Mouse (Mus musculus) liver, embryonic 11.5 days (tissue): ENCODE measurements around the gene Ccdc102a. TPM values are rescaled to one million over a fixed set of nuclear protein-coding genes. Genes with fewer than 3 reads are reported as not detected.

Experiments
- ATAC-seq: fragments of 200-750 bp; cut with Nextera tagmentation; replicated peaks from 2 replicates; pipeline ENCODE4 v1.8.0; 2017; ENCODE audit warnings: moderate number of reproducible peaks, mild to moderate bottlenecking, moderate TSS enrichment, moderate library complexity; ENCODE audit not compliant: low FRiP score
- DNase-seq: peaks from one replicate; pipeline ENCODE4 v3.0.0-alpha.2; 2017; ENCODE audit warnings: low spot score
- H3K27ac ChIP-seq: fragments of 300-500 bp; sonication (generic); 2 replicates; pipeline ENCODE4 v1.5.1; 2014; ENCODE audit warnings: mild to moderate bottlenecking, low read depth, low read length, control low read depth
- H3K27me3 ChIP-seq: fragments of 300-500 bp; sonication (generic); replicated peaks from 2 replicates; pipeline ENCODE4 v1.6.1; 2014; ENCODE audit warnings: low read length, mixed read lengths; ENCODE audit not compliant: control insufficient read depth, insufficient read depth
- H3K36me3 ChIP-seq: fragments of 300-500 bp; sonication (generic); 2 replicates; pipeline ENCODE4 v1.6.1; 2014; ENCODE audit warnings: mild to moderate bottlenecking, low read length, moderate library complexity, mixed read lengths; ENCODE audit not compliant: control insufficient read depth, insufficient read depth
- H3K4me1 ChIP-seq: fragments of 300-500 bp; sonication (generic); replicated peaks from 2 replicates; pipeline ENCODE4 v1.6.1; 2014; ENCODE audit warnings: low read length, mixed read lengths; ENCODE audit not compliant: control insufficient read depth, insufficient read depth
- H3K4me2 ChIP-seq: fragments of 300-500 bp; sonication (generic); 2 replicates; pipeline ENCODE4 v1.6.1; 2014; ENCODE audit warnings: mild to moderate bottlenecking, control low read depth, moderate library complexity
- H3K4me3 ChIP-seq: fragments of 300-500 bp; sonication (generic); 2 replicates; pipeline ENCODE4 v1.5.1; 2014; ENCODE audit warnings: low read depth, low read length, control low read depth
- H3K9ac ChIP-seq: fragments of 300-500 bp; sonication (generic); 2 replicates; pipeline ENCODE4 v1.6.1; 2014; ENCODE audit warnings: low read depth, low read length, control low read depth
- H3K9me3 ChIP-seq: fragments of 300-500 bp; sonication (generic); 2 replicates; pipeline ENCODE4 v1.6.1; 2016; ENCODE audit warnings: low read length, inconsistent platforms, mixed read lengths; ENCODE audit not compliant: control insufficient read depth
- WGBS: fragments of 180-500 bp; shearing (Covaris S2); extraction: QIAGEN DNeasy Blood & Tissue Kit; methylation state at CpG from one replicate; pipeline ENCODE4 v1.1.7; 2014; 5-methylcytosine and 5-hydroxymethylcytosine counted together
- polyA plus RNA-seq: library from polyadenylated mRNA; unstranded; fragments of >200 nt; fragmentation: Nextera tagmentation; extraction: Ambion mirVana; gene quantifications from 2 replicates; pipeline ENCODE4 v1.2.1, GENCODE M21; 2014

Gene Ccdc102a
- polyA plus RNA-seq, 1 experiment from 2014 or later: 17.6 TPM

GRCm38 (mm10) chr8:94954368-94954737 lies 36.5 kb upstream of the Ccdc102a start:
- peak overlapping the region; percentile 78; the same call in 1 of the 2 replicates for H3K27ac ChIP-seq
- WGBS: 79% methylated on average over 7 of the region's 7 CpGs
- H3K4me1 ChIP-seq: peaks cover 19% of the 10 kb centered on the region
- DNase-seq: no peak
- ATAC-seq: no peak
- no peaks in the 10 kb centered on the region for H3K9me3 ChIP-seq
- H3K27me3 ChIP-seq: no peaks in the 10 kb centered on the region
- H3K4me2 ChIP-seq: peak overlapping the region; percentile 51; the same call in 1 of the 2 replicates
- H3K4me3 ChIP-seq: no peak overlapping the region
- H3K9ac ChIP-seq: peak overlapping the region; percentile 25; the same call in 1 of the 2 replicates
- H3K36me3 ChIP-seq: no peaks in the 10 kb centered on the region

- no peak for DNase-seq
- H3K4me3 ChIP-seq: no peak overlapping the region
- peaks cover 19% of the 10 kb centered on the region for H3K4me1 ChIP-seq
- peak overlapping the region; percentile 8; the same call in 1 of the 2 replicates for H3K4me2 ChIP-seq
- peak; percentile 25; the same call in 1 of the 2 replicates for ATAC-seq
- no peaks in the 10 kb centered on the region for H3K36me3 ChIP-seq
- no peaks in the 10 kb centered on the region for H3K27me3 ChIP-seq
- H3K9ac ChIP-seq: peak overlapping the region; percentile 25; the same call in 1 of the 2 replicates
- peak overlapping the region; percentile 78; the same call in 1 of the 2 replicates for H3K27ac ChIP-seq
- 49% methylated on average over 7 of the region's 7 CpGs for WGBS
- no peaks in the 10 kb centered on the region for H3K9me3 ChIP-seq
Observed at GRCm38 (mm10) chr8:94953624-94954367, 35.9 kb upstream of the Ccdc102a start.

- ATAC-seq (no peak), DNase-seq (no peak)
- Histone ChIP-seq H3K4me3 (no peak overlapping the region), H3K27ac (no peak overlapping the region), H3K4me1 (peaks cover 19% of the 10 kb centered on the region), H3K27me3 (no peaks in the 10 kb centered on the region), H3K4me2 (no peak overlapping the region), H3K9me3 (no peaks in the 10 kb centered on the region), H3K9ac (no peak overlapping the region), H3K36me3 (no peaks in the 10 kb centered on the region)
- 75% methylated on average over 5 of the region's 5 CpGs for WGBS
Observed at GRCm38 (mm10) chr8:94952086-94952485, 34.2 kb upstream of the Ccdc102a start.

- Histone ChIP-seq H3K9ac (no peak overlapping the region), H3K4me1 (peaks cover 15% of the 10 kb centered on the region), H3K27ac (no peak overlapping the region), H3K27me3 (no peaks in the 10 kb centered on the region), H3K36me3 (no peaks in the 10 kb centered on the region), H3K9me3 (no peaks in the 10 kb centered on the region), H3K4me3 (no peak overlapping the region), H3K4me2 (no peak overlapping the region)
- 76% methylated on average over 5 of the region's 5 CpGs for WGBS
- ATAC-seq: no peak
- DNase-seq: no peak
Observed at GRCm38 (mm10) chr8:94950458-94950857, 32.6 kb upstream of the Ccdc102a start.

- Histone ChIP-seq H3K9ac (no peak overlapping the region), H3K27ac (no peak overlapping the region), H3K4me1 (peaks cover 13% of the 10 kb centered on the region), H3K36me3 (no peaks in the 10 kb centered on the region), H3K4me2 (no peak overlapping the region), H3K27me3 (no peaks in the 10 kb centered on the region), H3K4me3 (no peak overlapping the region), H3K9me3 (no peaks in the 10 kb centered on the region)
- DNase-seq (peak; percentile 70), ATAC-seq (peak; percentile 22; the same call in 1 of the 2 replicates)
- 22% methylated on average over 4 of the region's 4 CpGs for WGBS
Observed at GRCm38 (mm10) chr8:94950046-94950445, 32.1 kb upstream of the Ccdc102a start.

- 84% methylated on average over 4 of the region's 4 CpGs for WGBS
- Histone ChIP-seq H3K9me3 (no peaks in the 10 kb centered on the region), H3K27me3 (no peaks in the 10 kb centered on the region), H3K27ac (no peak overlapping the region), H3K4me1 (peaks cover 4% of the 10 kb centered on the region), H3K4me3 (no peak overlapping the region), H3K4me2 (no peak overlapping the region), H3K9ac (no peak overlapping the region), H3K36me3 (no peaks in the 10 kb centered on the region)
- ATAC-seq: no peak
- DNase-seq: no peak
Observed at GRCm38 (mm10) chr8:94949010-94949409, 31.1 kb upstream of the Ccdc102a start.

- WGBS: 80% methylated on average over 4 of the region's 4 CpGs
- no peak overlapping the region for H3K4me3 ChIP-seq
- H3K9ac ChIP-seq: no peak overlapping the region
- H3K4me2 ChIP-seq: no peak overlapping the region
- no peaks in the 10 kb centered on the region for H3K4me1 ChIP-seq
- no peak for DNase-seq
- no peak overlapping the region for H3K27ac ChIP-seq
- H3K36me3 ChIP-seq: no peaks in the 10 kb centered on the region
- H3K27me3 ChIP-seq: no peaks in the 10 kb centered on the region
- ATAC-seq: no peak
- no peaks in the 10 kb centered on the region for H3K9me3 ChIP-seq
Observed at GRCm38 (mm10) chr8:94948421-94948820, 30.5 kb upstream of the Ccdc102a start.

GRCm38 (mm10) chr8:94945185-94945584 lies 27.3 kb upstream of the Ccdc102a start:
- Histone ChIP-seq H3K9me3 (no peaks in the 10 kb centered on the region), H3K9ac (no peak overlapping the region), H3K4me2 (no peak overlapping the region), H3K4me3 (no peak overlapping the region), H3K27ac (no peak overlapping the region), H3K36me3 (no peaks in the 10 kb centered on the region), H3K27me3 (peaks cover 9% of the 10 kb centered on the region; the same call in 1 of the 2 replicates), H3K4me1 (no peaks in the 10 kb centered on the region)
- DNase-seq (no peak), ATAC-seq (no peak)
- WGBS: 60% methylated on average over 6 of the region's 6 CpGs

GRCm38 (mm10) chr8:94942566-94942965 lies 24.7 kb upstream of the Ccdc102a start:
- 15% methylated on average over 6 of the region's 6 CpGs for WGBS
- Histone ChIP-seq H3K4me2 (no peak overlapping the region), H3K4me1 (no peaks in the 10 kb centered on the region), H3K27ac (no peak overlapping the region), H3K27me3 (peaks cover 11% of the 10 kb centered on the region; the same call in 1 of the 2 replicates), H3K4me3 (no peak overlapping the region), H3K36me3 (no peaks in the 10 kb centered on the region), H3K9me3 (no peaks in the 10 kb centered on the region), H3K9ac (no peak overlapping the region)
- ATAC-seq: no peak
- peak; percentile 78 for DNase-seq
